Mouse (Mus musculus): Measurements from ENCODE around the gene Cacna1i.

Cacna1i gene

DNA sequence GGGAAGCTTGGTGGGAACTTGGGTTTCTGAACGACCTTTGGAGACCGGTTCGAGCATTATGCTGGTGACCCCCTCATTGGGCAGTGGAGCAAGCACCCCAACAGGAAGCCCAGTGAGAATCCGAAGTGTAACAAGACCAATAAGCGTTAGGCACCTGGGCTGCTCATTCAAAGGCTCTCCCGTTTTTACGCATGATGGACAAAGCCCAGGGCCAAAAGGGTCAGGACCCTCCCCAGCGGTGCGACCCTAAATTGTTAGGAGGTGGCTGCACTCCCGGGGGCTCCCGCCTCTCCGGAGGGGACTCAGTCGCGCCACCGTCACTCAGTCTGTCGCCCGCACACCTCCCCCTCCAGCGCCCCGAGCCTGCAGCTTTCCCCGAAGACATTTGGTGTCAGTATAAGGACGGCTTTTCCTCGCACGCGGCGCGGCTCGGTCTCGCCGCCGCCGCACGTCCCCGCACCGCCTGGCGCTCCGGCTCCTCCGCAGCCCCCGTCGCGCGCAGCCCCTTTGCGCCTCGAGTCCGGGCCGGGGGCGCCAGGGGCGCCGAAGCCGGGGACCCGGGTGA lies at the start of gene Cacna1i:
Cacna1i (plus strand) TSS at position 388 of the 565 bp plus-strand sequence.
- no peak for DNase-seq (ENCODE audit: low read depth in 1 of 2, low spot score in 2 of 2)

DNA sequence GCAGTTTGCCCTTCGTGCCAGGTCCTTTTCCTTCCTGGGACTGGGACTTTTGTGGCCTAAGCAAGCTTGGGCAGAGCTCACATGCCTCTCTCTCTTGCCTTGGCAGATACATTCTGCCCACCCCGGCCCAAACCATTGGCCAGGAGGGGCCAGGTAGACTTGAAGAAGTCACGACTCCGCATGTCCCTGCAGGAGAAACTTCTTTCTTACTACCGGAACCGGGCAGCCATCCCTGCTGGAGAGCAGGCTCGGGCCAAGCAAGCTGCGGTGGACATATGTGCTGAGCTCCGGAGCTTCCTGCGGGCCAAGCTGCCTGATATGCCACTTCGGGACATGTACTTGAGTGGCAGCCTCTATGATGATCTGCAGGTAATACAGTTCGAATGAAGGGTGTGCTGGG lies 38.9 kb upstream of the Cacna1i start:
- no peak for DNase-seq (ENCODE audit: low read depth in 1 of 2, low spot score in 2 of 2)

DNA sequence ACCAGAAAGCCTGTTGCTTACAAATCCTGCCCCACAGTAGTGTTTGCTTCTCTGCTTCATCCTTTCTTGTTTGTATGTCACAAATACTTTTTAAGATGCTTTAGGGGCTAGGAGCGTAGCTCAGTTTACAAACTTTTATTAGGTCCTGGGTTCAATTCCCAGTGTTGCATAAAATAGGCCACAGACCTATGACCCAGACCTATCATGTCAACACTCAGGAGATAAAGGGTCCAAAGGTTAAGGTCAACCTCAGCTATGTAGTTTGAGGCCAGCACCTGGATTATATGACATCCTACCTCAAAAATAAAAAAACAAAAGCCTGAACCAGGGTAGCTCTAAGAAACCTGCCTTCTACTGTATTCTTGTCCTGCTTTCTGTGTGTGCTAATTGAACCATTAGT lies 38.4 kb upstream of the Cacna1i start:
- DNase-seq (ENCODE audit: low read depth in 1 of 2, low spot score in 2 of 2), result no peak

DNA sequence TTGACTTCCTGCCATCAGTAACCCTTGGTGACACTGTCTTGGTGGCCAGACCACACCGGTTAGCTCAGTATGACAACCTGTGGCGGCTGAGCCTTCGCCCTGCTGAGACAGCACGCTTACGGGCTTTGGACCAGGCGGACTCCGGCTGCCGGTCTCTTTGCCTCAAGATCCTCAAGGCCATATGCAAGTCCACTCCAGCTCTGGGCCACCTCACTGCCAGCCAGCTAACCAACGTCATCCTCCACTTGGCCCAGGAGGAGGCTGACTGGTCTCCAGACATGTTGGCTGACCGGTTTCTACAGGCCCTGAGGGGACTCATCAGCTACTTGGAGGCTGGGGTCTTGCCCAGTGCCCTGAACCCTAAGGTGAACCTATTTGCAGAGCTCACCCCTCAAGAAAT lies 37.4 kb upstream of the Cacna1i start:
- DNase-seq (ENCODE audit: low read depth in 1 of 2, low spot score in 2 of 2), result no peak

DNA sequence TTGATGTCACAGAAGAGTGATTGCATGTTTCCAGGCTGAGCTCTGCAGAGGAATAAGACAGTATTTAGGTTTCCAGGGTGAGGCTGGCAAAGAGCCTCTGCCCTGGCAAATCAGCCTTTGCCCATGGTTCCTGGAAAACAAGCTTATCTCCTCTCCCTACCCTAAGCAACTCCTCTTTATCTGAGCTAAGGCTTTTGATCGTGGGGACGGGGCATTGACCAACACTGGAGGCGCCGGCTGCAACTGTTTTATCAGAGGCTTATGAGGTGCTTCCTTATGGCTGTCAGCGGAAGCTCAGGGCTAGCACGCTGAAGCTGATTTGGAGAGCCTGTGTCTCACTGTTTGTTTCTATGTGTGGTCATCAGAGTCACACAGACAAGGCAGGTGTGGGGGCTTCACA lies 36.5 kb upstream of the Cacna1i start:
- DNase-seq (ENCODE audit: low read depth in 1 of 2, low spot score in 2 of 2), result no peak

DNA sequence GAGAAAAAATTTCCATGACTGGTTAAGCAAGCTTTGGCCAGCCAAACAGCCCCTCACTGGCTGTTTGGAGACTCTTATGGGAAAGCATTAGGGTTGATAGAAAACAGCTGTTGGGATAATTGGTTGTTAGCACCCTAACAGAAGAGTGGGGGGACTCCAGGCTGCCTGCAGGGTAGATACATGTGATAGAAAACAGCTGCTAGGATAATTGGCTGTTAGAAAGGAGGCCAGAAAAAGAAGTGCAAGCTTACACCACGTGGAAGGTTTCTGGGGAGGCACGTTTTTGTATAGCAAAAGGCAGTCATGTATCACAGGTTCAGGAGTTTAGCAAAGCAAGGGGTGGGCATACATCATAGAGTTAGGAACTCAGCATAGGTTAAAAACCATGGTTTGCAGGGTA lies 33.5 kb upstream of the Cacna1i start:
- no peak for DNase-seq (ENCODE audit: low read depth in 1 of 2, low spot score in 2 of 2)

DNA sequence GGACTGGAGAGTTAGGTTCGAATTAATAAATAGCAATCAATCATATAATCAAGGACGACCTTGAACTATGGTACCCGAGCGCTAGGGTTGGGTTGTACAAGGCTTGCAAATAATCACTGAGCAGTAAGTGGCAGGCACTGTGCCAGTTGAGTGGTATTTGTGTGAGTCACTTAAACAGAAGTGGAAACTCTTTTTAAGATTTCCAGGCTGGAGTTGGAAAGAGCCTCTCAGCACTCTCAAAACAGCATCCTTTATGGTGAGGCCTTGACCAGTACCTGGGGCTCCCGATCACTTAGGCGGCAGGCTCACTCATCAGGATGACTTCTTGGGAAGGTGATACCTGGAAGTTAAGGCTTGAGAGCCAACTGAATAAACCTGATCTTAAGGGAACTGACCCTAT lies 32.8 kb upstream of the Cacna1i start:
- no peak for DNase-seq (ENCODE audit: low read depth in 1 of 2, low spot score in 2 of 2)

DNA sequence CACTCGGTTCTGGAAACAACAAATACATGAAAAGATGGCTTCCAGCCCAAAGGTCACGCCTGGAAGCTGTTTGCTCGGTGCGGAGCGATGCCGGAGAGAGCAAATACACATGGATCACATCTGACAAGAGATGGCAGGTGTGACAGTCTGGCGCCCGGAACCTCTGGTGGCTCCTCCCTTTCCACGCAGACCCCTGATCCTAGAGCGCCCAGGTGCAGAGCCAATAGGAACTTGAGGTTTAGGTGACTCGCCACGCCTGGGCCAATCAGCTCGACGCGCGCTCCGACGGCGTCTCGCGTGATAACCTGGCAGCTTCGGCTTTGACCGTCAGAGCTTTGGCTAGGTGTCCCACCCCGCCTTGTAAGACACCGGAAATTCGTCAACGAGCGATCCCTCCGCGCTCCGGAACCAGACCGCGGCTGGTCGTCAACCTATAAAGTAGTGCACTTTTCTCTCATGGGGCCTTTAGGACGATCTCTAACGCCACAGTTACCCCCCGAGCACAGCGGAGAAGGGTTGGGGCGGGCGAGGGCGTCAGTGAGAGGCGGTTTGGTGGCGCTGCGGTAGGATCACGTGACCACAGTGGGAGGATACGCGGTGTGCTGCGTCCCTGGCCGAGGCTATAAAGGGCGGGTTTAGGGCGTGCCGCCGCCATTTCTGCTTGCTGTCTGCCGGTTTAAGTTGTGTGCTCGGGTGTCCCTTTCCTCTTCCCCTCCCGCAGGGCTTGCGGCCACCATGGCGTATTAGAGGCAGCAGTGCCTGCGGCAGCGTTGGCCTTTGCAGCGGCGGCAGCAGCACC lies 32.0 kb upstream of the Cacna1i start, which contains the start of gene Atf4:
Atf4 (plus strand) TSS at position 338 of the 799 bp plus-strand sequence.
- DNase-seq (ENCODE audit: low read depth in 1 of 2, low spot score in 2 of 2), result peak; percentile 95 to 98

DNA sequence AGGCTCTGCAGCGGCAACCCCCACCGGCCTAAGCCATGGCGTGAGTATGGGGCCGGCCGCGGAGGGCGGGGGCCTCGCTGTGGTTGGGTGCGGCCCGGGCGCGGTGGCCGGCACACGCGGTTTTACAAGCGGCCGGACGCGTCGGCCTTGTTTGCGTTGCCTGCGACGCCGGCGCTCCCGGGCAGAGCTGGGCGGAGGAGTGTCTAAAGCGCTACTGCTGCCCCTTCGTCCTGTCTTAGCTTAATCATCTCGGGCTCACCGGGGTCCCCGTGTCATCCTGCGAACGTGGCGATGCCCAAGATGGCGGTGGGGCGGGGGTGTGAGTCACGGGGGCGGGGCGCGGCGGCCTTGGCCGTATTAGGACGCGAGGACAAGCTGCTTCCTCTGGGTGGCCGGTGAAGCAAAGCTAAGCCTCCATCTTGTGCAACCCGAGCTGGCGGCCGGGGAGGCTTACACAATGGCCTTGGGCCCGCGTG lies 31.4 kb upstream of the Cacna1i start:
- peak; percentile 76 to 77 for DNase-seq (ENCODE audit: low read depth in 1 of 2, low spot score in 2 of 2)

DNA sequence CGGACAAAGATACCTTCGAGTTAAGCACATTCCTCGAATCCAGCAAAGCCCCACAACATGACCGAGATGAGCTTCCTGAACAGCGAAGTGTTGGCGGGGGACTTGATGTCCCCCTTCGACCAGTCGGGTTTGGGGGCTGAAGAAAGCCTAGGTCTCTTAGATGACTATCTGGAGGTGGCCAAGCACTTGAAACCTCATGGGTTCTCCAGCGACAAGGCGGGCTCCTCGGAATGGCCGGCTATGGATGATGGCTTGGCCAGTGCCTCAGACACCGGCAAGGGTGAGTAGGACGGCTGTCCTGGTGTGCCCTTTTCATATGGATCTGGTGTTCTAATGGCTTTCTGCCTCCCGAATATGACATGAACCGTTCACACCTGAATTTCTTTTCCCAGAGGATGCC lies 30.8 kb upstream of the Cacna1i start:
- no peak for DNase-seq (ENCODE audit: low read depth in 1 of 2, low spot score in 2 of 2)

DNA sequence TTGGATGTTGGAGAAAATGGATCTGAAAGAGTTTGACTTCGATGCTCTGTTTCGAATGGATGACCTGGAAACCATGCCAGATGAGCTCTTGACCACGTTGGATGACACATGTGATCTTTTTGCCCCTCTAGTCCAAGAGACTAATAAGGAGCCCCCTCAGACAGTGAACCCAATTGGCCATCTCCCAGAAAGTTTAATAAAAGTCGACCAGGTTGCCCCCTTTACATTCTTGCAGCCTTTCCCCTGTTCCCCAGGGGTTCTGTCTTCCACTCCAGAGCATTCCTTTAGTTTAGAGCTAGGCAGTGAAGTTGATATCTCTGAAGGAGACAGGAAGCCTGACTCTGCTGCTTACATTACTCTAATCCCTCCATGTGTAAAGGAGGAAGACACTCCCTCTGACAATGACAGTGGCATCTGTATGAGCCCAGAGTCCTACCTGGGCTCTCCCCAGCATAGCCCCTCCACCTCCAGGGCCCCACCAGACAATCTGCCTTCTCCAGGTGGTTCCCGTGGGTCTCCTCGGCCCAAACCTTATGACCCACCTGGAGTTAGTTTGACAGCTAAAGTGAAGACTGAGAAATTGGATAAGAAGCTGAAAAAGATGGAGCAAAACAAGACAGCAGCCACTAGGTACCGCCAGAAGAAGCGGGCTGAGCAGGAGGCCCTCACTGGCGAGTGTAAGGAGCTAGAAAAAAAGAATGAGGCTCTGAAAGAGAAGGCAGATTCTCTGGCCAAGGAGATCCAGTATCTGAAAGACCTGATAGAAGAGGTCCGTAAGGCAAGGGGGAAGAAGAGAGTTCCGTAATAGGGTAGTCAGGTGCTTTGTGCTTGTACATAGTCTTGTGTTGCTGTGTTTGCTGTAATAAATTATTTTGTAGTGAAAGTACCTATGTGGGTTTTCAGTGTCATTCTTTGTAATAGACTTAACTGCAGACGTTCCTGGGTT lies 30.1 kb upstream of the Cacna1i start:
- no peak for DNase-seq (ENCODE audit: low read depth in 1 of 2, low spot score in 2 of 2)

DNA sequence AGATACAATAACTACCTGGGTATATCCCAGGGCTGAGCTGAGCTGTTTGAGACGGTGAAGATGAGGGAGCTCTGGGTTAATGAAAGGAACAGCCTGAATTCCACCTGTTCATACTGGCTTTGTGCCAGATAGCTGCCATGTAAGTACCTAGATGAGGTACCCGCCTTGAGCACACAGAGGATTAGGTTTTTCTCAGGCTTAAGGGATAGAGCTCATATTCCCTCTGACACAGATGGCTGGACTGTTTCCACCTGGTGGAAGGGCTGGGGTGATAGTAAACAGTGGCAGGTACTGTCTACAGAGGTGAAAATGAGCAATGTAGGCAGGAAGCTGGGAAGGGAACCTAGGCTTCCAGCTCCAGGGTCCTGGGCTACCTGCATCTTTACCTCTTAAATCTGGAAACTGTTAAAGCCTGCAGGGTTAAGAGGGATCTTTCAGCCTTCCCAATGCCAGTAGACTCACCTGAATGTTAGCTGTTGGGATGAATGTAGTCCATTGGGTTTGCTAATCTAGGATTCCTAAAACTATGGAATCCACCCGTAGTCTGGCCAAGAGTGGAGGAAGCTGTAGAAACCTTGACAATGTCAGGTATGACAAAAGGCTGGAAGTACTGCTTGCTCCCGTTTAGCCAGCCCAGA lies 29.3 kb upstream of the Cacna1i start:
- no peak for DNase-seq (ENCODE audit: low read depth in 1 of 2, low spot score in 2 of 2)

DNA sequence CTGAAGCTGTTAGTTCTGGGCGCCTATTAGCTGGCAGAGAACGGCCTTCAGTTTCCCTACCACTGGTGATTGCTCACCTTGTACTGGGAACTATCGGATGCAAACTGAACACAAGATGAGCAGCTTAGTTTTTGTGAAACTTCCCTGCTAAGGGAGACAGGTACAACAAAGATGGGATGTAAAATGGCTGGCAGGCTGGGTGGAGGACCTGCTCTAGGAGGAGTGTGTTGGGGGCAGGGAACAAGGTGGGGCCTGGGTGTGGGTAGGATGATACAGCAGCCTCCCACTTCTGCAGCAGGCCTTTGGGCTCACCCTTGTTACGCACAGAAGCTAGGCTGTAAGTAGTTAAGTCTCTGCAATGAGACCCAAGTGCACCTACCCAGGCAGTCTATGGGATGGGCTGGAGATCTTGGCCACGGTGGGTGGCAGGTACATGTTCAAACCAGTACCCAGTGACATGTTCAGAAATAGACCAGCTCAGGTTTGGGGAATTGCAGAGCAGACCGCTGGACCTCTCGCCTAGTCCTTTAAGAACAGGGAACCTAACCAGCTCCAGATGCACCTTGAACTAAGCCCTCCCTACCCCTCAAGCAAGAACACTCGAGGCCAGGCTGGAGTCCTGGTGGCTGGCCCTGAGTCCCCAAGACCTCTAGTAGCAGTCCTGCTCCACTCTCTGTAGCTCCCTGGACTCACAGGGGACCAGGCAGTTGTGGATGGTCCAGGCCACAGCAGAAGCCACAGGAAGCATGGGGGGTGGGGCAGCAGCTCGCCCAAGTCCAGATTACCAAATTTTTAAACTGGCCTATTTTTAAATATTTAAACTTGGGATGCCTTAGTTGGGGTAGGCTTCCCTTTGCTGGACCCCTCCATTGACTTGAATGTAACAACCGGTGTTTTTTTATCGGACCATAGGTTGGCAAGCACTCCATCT lies 28.5 kb upstream of the Cacna1i start:
- no peak for DNase-seq (ENCODE audit: low read depth in 1 of 2, low spot score in 2 of 2)

DNA sequence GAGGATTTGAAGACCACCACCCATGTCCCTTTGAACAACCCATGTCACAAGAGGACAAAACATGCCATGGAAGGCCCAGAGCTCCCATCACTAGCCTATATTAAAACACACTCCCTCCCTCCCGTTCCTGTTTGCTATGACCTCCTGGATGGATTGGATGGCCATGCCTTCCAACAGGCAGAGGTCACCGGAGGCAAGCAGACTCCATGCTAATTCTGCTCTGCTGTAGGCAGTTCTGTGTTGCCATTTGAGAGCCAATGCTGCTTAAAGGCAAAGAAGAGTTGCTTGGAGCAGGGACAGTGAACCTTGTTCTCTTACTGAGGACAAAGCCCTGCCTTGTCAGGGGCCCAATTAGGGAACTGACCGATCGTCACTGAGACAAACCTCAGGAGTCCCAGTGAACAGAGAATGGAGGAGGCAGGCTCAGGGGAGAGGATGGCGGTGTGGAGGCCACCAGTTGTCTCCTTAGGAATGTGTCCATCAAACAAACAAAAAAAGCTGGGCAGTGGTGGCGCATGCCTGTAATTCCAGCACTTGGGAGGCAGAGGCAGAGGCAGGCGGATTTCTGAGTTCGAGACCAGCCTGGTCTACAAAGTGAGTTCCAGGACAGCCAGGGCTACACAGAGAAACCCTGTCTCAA lies 27.5 kb upstream of the Cacna1i start:
- no peak for DNase-seq (ENCODE audit: low read depth in 1 of 2, low spot score in 2 of 2)

DNA sequence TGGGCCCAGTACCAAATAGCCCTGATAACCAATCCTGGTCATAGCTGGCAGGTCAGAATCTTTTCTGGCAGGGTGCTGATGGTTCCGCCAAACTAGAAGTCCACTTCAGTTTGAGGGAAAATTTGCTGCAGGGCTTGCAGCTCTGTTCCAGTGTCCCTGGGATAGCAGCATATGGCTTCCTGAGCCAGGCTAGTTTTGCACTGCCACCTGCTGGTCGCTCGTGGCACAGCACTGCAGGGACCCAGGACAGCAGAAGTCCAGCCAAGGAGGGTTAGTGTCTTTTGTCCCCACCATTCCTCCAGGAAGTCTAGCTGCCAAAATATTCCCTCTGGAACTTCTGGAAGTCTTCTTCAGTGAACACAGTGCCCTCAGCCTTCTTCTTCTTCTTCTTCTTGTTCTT lies 26.4 kb upstream of the Cacna1i start:
- DNase-seq (ENCODE audit: low read depth in 1 of 2, low spot score in 2 of 2), result peak; percentile 35 to 70

DNA sequence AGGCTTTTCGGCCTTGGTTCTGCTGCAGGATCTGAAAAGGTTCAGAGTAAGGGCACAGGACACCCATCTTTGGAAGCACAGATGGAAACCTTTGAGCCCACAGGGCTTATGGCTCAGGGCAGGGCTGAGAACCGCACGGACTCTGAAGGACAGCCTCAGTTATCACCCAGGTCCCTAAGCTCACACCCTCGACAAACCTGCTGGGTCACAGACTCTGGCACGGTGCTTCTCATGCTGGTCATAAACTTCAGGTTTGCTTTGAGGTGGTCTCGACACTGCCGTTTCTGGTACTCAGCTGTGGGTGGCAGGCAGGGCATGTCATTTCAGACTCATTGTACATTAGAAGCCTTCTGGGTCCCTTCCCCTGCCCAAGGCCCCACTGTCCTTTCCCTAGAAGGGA lies 25.9 kb upstream of the Cacna1i start:
- no peak for DNase-seq (ENCODE audit: low read depth in 1 of 2, low spot score in 2 of 2)

DNA sequence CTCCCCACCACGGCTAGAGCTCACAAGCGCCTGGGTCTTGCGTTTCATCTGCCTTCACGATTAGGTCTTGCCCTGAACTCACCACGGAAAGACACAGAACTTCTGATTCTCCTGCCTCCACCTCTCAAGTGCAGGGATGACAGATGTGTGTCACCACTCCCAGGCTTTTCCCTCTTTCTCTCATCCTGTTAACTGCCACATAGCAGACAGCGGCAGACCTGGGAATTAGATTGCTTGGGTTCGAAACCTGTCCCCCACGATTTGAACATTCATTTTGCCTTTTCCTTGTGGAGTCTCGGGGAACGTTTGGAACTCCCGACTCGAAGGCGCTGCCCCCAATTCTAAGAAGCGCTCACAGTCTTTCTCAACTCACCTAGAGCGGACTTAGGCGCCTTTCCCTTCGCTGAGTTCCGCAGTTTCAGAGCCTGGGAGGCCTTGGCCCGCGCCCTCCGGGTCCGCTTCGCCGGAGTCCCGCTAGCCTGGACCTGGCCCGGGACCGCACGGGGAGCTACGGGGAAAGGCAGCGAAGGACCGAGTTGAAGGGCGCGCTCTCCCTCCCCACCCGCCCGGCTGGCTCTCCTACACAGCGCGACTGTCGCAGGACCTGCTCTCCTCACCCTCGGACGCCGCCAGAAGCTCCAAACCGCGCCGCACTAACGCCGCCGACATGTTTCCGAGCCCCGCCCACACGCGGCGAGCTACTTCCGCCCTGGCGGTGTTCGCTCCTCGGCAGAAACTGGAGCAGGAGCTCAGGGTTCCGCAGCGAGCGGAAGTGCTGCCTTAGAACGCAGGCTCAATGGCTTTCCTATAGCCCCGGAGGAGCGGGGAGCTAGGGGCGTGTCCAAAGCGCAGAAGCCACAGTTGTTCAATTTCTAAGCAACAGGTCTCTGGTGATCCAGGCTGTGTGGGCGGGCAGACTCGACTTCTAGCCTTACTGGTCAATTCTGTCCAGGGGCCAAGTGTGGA lies 23.1 kb upstream of the Cacna1i start, which contains the start of gene Rps19bp1:
Rps19bp1 (minus strand) TSS at position 706 of the 966 bp plus-strand sequence.
- DNase-seq (ENCODE audit: low read depth in 1 of 2, low spot score in 2 of 2), result peak; percentile 58 to 76

DNA sequence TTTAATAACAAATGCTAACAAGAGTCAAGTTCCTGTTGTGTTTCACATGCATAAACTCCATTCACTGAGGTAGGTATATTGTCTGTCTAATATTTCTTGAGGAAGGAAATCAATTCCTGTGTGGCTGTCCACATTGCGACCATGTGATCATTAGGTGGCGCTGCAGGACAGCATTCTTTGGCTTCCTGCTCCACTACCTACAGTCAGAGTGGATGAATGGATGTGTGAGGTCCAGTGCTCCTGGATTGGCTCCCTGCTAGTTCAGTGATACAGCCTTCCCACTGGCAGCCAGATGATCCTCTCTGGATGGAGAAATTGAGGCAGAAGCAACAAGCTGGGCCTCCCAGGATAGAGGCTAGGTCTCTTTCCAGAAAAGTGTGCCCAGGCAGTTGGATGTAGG lies 20.8 kb upstream of the Cacna1i start:
- peak in 1 of 2 experiments; percentile 61 for DNase-seq (ENCODE audit: low read depth in 1 of 2, low spot score in 2 of 2)
